Mouse (Mus musculus) C2C12 (cell line): ENCODE results near the gene Ctsl. TPM values are rescaled to one million over a fixed set of nuclear protein-coding genes. Genes with fewer than 3 reads are reported as not detected.

Experiments used
- H3K27me3 ChIP-seq: one replicate; pipeline ENCODE4 v1.6.1; 2011; ENCODE audit not compliant: control insufficient read depth, insufficient read depth, insufficient read length
- H3K36me3 ChIP-seq: one replicate; pipeline ENCODE4 v1.6.1; 2011; ENCODE audit not compliant: control insufficient read depth, insufficient read depth
- H3K4me3 ChIP-seq: one replicate; pipeline ENCODE4 v1.5.1; 2011; ENCODE audit warnings: mild to moderate bottlenecking, control low read depth; ENCODE audit not compliant: poor library complexity, insufficient read depth, severe bottlenecking
- H3K79me2 ChIP-seq: one replicate; pipeline ENCODE4 v1.6.1; 2011; ENCODE audit not compliant: control insufficient read depth, insufficient read depth
- H3K79me3 ChIP-seq: one replicate; pipeline ENCODE4 v1.6.1; 2011; ENCODE audit warnings: low read depth, control low read depth
- H3ac ChIP-seq: one replicate; pipeline ENCODE3; 2011; ENCODE audit warnings: low read depth; ENCODE audit not compliant: control insufficient read depth, insufficient read length
- CEBPB ChIP-seq: IDR thresholded peaks from one replicate; pipeline ENCODE4 v1.6.1; 2011; ENCODE audit warnings: low read depth, mild to moderate bottlenecking, control low read depth, moderate library complexity
- CTCF ChIP-seq: IDR thresholded peaks from one replicate; pipeline ENCODE4 v1.5.1; 2011; ENCODE audit not compliant: control insufficient read depth, insufficient read depth, insufficient read length
- FOSL1 ChIP-seq: IDR thresholded peaks from one replicate; pipeline ENCODE4 v1.8.0; 2011; ENCODE audit warnings: mild to moderate bottlenecking, low read length; ENCODE audit not compliant: poor library complexity, insufficient read depth, severe bottlenecking
- MAX ChIP-seq: IDR thresholded peaks from one replicate; pipeline ENCODE4 v1.6.1; 2011; ENCODE audit warnings: mild to moderate bottlenecking, control low read depth
- MYOD1 ChIP-seq: IDR thresholded peaks from one replicate; pipeline ENCODE4 v1.6.1; 2011; ENCODE audit warnings: low read depth; ENCODE audit not compliant: control insufficient read depth, insufficient read length
- MYOG ChIP-seq: IDR thresholded peaks from one replicate; pipeline ENCODE4 v1.6.1; 2011; ENCODE audit not compliant: control insufficient read depth, insufficient read length; ENCODE audit errors: extremely low read depth
- USF1 ChIP-seq: IDR thresholded peaks from one replicate; pipeline ENCODE4 v1.6.1; 2011; ENCODE audit warnings: low read depth, mild to moderate bottlenecking, control low read depth, moderate library complexity
- polyA plus RNA-seq: library from polyadenylated mRNA; unstranded; fragments of >200 nt; fragmentation: generic; extraction: Trizol; gene quantifications from one replicate; pipeline ENCODE4 v1.2.1, GENCODE M21; 2012; ENCODE audit warnings: missing spikeins

The Ctsl gene
- polyA plus RNA-seq, 1 experiment, result 462 TPM

DNA sequence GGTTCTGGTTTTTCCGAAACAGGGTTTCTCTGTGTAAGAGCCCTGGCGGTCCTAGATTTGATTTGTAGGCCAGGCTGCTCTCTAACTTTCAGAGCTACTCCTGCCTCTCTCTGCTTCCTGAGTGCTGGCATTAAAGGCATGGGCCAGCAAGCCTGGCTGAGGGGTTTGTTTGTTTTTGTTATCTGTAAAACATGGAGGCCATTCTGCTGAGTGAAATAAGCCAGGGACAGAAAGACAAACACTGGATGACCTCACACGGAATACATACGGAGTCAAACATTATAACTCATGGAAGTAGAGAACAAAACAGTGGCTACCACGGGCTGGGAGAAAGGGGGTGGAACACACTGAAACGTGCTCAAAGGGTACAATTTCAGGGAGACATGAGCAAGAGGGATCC lies 60.1 kb downstream of the Ctsl start:
- Histone ChIP-seq H3K36me3 (peaks cover 6% of the 10 kb centered on the region), H3ac (no peak overlapping the region), H3K27me3 (no peaks in the 10 kb centered on the region), H3K79me2 (peaks cover 8% of the 10 kb centered on the region), H3K79me3 (peaks cover 1% of the 10 kb centered on the region), H3K4me3 (no peak overlapping the region)
- TF ChIP-seq FOSL1, result no peak

DNA sequence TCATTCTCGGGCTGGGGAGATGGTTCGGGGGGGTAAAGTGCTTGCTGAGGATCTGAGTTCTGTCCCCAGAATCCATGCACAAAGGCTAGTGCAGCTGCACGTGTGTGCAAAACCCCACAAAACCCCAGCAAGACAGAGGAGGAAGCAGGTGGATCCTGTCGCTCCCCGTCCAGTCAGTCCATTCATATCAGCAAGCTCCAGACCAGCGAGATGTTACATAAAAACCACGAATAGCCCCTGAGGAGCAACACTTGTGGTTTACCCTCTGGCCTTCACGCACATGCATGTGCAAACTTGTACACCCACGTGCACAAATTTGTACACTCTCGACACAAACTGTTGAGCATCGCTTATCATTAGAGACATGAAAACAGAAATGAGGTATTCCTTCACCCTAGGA lies 60.8 kb downstream of the Ctsl start:
- H3ac ChIP-seq, result no peak overlapping the region
- peaks cover 8% of the 10 kb centered on the region for H3K79me2 ChIP-seq
- TF ChIP-seq MYOG, result no peak
- TF ChIP-seq MAX, result no peak
- TF ChIP-seq CEBPB, result no peak
- TF ChIP-seq FOSL1, result no peak
- TF ChIP-seq MYOD1, result no peak
- TF ChIP-seq USF1, result no peak
- TF ChIP-seq CTCF, result no peak
- H3K4me3 ChIP-seq, result no peak overlapping the region
- peaks cover 1% of the 10 kb centered on the region for H3K79me3 ChIP-seq
- no peaks in the 10 kb centered on the region for H3K27me3 ChIP-seq
- H3K36me3 ChIP-seq, result peaks cover 6% of the 10 kb centered on the region

Other genes with a start within 250 kb of the Ctsl start
- gene Slc35d2, start 241.5 kb downstream of the Ctsl start, polyA plus RNA-seq, result 2.1 TPM
- gene Zfp367, start 217.7 kb downstream of the Ctsl start, polyA plus RNA-seq, result 7.1 TPM
- gene Habp4, start 209.1 kb downstream of the Ctsl start, polyA plus RNA-seq, result 19.1 TPM
- 4.7 TPM for gene Cdc14b, start 95.6 kb downstream of the Ctsl start, polyA plus RNA-seq
- gene Aaed1, start 58.2 kb downstream of the Ctsl start, polyA plus RNA-seq, result 8.3 TPM
- gene Cdk20, start 61.4 kb upstream of the Ctsl start, polyA plus RNA-seq, result 6.7 TPM
- not detected for gene Fam240b, start 126.9 kb upstream of the Ctsl start, polyA plus RNA-seq